Mouse (Mus musculus) forebrain, embryonic 12.5 days (tissue): ENCODE results near the gene Parvb. TPM values are rescaled to one million over a fixed set of nuclear protein-coding genes. Genes with fewer than 3 reads are reported as not detected.

Experiments used
- ATAC-seq: fragments of 200-750 bp; cut with Nextera tagmentation; 2 replicates; pipeline ENCODE4 v1.8.0; 2017; ENCODE audit warnings: moderate TSS enrichment; ENCODE audit not compliant: low FRiP score
- H3K27ac ChIP-seq: fragments of 300-500 bp; sonication (generic); 2 replicates; pipeline ENCODE4 v1.5.1; 2016; ENCODE audit warnings: mild to moderate bottlenecking
- H3K27me3 ChIP-seq: fragments of 300-500 bp; sonication (generic); 2 replicates; pipeline ENCODE4 v1.6.1; 2016; ENCODE audit warnings: mild to moderate bottlenecking
- H3K36me3 ChIP-seq: fragments of 300-500 bp; sonication (generic); replicated peaks from 2 replicates; pipeline ENCODE4 v1.6.1; 2016; ENCODE audit warnings: mild to moderate bottlenecking
- H3K4me1 ChIP-seq: fragments of 300-500 bp; sonication (generic); 2 replicates; pipeline ENCODE4 v1.6.1; 2016
- H3K4me2 ChIP-seq: fragments of 300-500 bp; sonication (generic); 2 replicates; pipeline ENCODE4 v1.6.1; 2016; ENCODE audit warnings: mild to moderate bottlenecking, moderate library complexity
- H3K4me3 ChIP-seq: fragments of 300-500 bp; sonication (generic); replicated peaks from 2 replicates; pipeline ENCODE4 v1.5.1; 2016; ENCODE audit warnings: mild to moderate bottlenecking
- H3K9ac ChIP-seq: fragments of 300-500 bp; sonication (generic); 2 replicates; pipeline ENCODE4 v1.6.1; 2016; ENCODE audit warnings: mild to moderate bottlenecking
- H3K9me3 ChIP-seq: fragments of 300-500 bp; sonication (generic); 2 replicates; pipeline ENCODE4 v1.6.1; 2016
- WGBS: fragments of 180-500 bp; shearing (Covaris S2); methylation state at CpG from one replicate; pipeline ENCODE4 v1.1.7; 2016; 5-methylcytosine and 5-hydroxymethylcytosine counted together
- polyA plus RNA-seq: library from polyadenylated mRNA; unstranded; fragments of >200 nt; fragmentation: Nextera tagmentation; extraction: Ambion mirVana; gene quantifications from 2 replicates; pipeline ENCODE4 v1.2.1, GENCODE M21; 2016

Gene Parvb
- polyA plus RNA-seq, 1 experiment from 2014 or later: 2.4 TPM

- no peak for ATAC-seq
- H3K27me3 ChIP-seq: 0 out of 2 replicates have a peak, but pooled peaks cover 4% of the 10 kb centered on the region
- peaks cover 9% of the 10 kb centered on the region; the same call in 1 of the 2 replicates for H3K4me1 ChIP-seq
- H3K4me2 ChIP-seq: no peak within 1 kb of the TSS
- no peaks in the 10 kb centered on the region for H3K9me3 ChIP-seq
- H3K4me3 ChIP-seq: no peak within 1 kb of the TSS
- H3K36me3 ChIP-seq: no peaks in the 10 kb centered on the region
- 87% methylated on average over 10 of the region's 10 CpGs for WGBS
- H3K9ac ChIP-seq: no peak within 1 kb of the TSS
- H3K27ac ChIP-seq: no peak within 1 kb of the TSS
Observed at GRCm38 (mm10) chr15:84323966-84324869, 92.4 kb downstream of the Parvb start, which contains the start of gene Parvg. TSS of gene Parvg (plus strand) at chr15:84324026.

GRCm38 (mm10) chr15:84324870-84325553 lies 93.2 kb downstream of the Parvb start:
- no peaks in the 10 kb centered on the region for H3K9me3 ChIP-seq
- no peaks in the 10 kb centered on the region for H3K36me3 ChIP-seq
- no peak overlapping the region for H3K27ac ChIP-seq
- H3K4me1 ChIP-seq: peaks cover 9% of the 10 kb centered on the region; the same call in 1 of the 2 replicates
- no peak overlapping the region for H3K4me2 ChIP-seq
- 72% methylated on average over 8 of the region's 8 CpGs for WGBS
- H3K4me3 ChIP-seq: no peak overlapping the region
- no peak overlapping the region for H3K9ac ChIP-seq
- H3K27me3 ChIP-seq: 0 out of 2 replicates have a peak, but pooled peaks cover 4% of the 10 kb centered on the region
- no peak for ATAC-seq

- H3K27ac ChIP-seq: no peak overlapping the region
Observed at GRCm38 (mm10) chr15:84325736-84326135, 93.9 kb downstream of the Parvb start.

DNA sequence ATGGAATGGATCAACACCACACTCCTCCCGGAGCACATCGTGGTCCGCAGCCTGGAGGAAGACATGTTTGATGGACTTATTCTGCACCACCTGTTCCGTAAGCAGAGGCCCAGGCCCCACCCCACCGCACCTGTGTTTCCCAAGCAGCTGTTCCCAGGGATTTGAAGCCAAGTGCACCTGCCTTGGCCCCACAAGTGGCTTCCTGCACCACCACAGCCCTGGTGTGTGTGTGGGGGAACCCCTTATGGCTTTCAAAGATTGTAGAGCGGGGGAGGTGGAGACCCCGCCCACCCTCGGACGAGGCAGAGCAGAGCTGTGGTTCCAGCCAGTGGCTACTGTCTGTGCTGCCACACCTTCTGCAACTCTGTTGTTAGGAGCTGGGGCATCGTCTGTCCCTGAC lies 97.0 kb downstream of the Parvb start:
- no peak for ATAC-seq
- H3K27me3 ChIP-seq: 0 out of 2 replicates have a peak, but pooled peaks cover 4% of the 10 kb centered on the region
- H3K27ac ChIP-seq: no peak overlapping the region
- H3K4me1 ChIP-seq: no peaks in the 10 kb centered on the region
- H3K9ac ChIP-seq: no peak overlapping the region
- H3K9me3 ChIP-seq: no peaks in the 10 kb centered on the region
- WGBS: 91% methylated on average over 10 of the region's 10 CpGs
- no peak overlapping the region for H3K4me2 ChIP-seq
- H3K36me3 ChIP-seq: no peaks in the 10 kb centered on the region
- no peak overlapping the region for H3K4me3 ChIP-seq

More at GRCm38 (mm10) chr15:84325736-84326135, 93.9 kb downstream of the Parvb start:
- peaks cover 9% of the 10 kb centered on the region; the same call in 1 of the 2 replicates for H3K4me1 ChIP-seq
- H3K9ac ChIP-seq: no peak overlapping the region
- H3K27me3 ChIP-seq: 0 out of 2 replicates have a peak, but pooled peaks cover 4% of the 10 kb centered on the region
- ATAC-seq: 0 out of 2 replicates have a peak, but pooled peaks have one; percentile 27
- no peak overlapping the region for H3K4me2 ChIP-seq
- 49% methylated on average over 12 of the region's 12 CpGs for WGBS
- H3K9me3 ChIP-seq: no peaks in the 10 kb centered on the region
- H3K4me3 ChIP-seq: no peak overlapping the region
- no peaks in the 10 kb centered on the region for H3K36me3 ChIP-seq

DNA sequence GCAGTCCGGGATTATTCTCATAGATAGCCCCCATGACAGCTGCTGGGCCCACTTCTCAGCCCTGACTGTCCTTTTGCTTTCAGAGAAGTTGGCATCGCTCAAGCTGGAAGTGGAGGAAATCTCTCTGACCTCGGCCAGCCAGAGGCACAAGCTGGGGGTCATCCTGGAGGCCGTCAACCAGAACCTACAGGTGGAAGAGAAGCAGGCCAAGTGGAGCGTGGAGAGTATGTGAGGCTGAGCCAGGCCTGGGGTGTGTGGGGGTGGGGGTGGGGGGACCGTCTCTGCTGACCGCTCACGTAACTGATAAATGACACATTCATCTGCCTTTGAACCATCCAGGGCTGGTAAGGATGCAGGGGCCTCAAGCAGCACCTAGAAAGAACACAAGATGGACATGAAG lies 98.1 kb downstream of the Parvb start:
- no peak for ATAC-seq
- 88% methylated on average over 8 of the region's 8 CpGs for WGBS
- Histone ChIP-seq H3K4me2 (no peak overlapping the region), H3K36me3 (no peaks in the 10 kb centered on the region), H3K4me3 (no peak overlapping the region), H3K9me3 (no peaks in the 10 kb centered on the region), H3K27me3 (0 out of 2 replicates have a peak, but pooled peaks cover 4% of the 10 kb centered on the region), H3K27ac (no peak overlapping the region), H3K9ac (no peak overlapping the region), H3K4me1 (no peaks in the 10 kb centered on the region)

GRCm38 (mm10) chr15:84331066-84331612 lies 99.3 kb downstream of the Parvb start:
- H3K27ac ChIP-seq: no peak overlapping the region
- ATAC-seq: no peak
- no peaks in the 10 kb centered on the region for H3K4me1 ChIP-seq
- H3K27me3 ChIP-seq: 0 out of 2 replicates have a peak, but pooled peaks cover 1% of the 10 kb centered on the region
- H3K9me3 ChIP-seq: no peaks in the 10 kb centered on the region
- H3K9ac ChIP-seq: no peak overlapping the region
- H3K4me2 ChIP-seq: no peak overlapping the region
- WGBS: 83% methylated on average over 4 of the region's 4 CpGs
- no peaks in the 10 kb centered on the region for H3K36me3 ChIP-seq
- no peak overlapping the region for H3K4me3 ChIP-seq

GRCm38 (mm10) chr15:84336281-84336817 lies 104.5 kb downstream of the Parvb start:
- Histone ChIP-seq H3K9ac (no peak overlapping the region), H3K27ac (no peak overlapping the region), H3K4me2 (no peak overlapping the region), H3K36me3 (no peaks in the 10 kb centered on the region), H3K4me1 (no peaks in the 10 kb centered on the region), H3K9me3 (no peaks in the 10 kb centered on the region), H3K4me3 (no peak overlapping the region), H3K27me3 (0 out of 2 replicates have a peak, but pooled peaks cover 4% of the 10 kb centered on the region)
- WGBS: 79% methylated on average over 12 of the region's 12 CpGs
- no peak for ATAC-seq

DNA sequence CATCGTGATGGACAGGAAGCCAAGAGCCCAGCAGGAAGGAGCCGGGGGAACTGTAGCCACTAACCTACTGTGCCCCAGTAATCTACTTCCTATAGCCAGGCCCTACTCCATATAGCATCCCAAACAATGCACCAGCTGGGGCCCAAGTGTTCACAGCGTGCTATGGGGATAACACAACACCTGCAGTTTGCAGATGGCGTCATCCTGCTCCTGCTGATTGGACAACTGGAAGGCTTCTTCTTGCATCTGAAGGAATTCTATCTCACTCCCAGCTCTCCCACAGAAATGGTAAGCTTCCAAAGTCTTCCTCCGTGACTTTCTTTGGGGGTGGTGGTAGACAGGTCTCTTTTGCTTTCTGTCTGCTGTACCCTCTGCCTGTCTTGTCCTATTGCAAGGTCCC lies 105.8 kb downstream of the Parvb start:
- ATAC-seq: no peak

GRCm38 (mm10) chr15:84340926-84341325 lies 109.1 kb downstream of the Parvb start:
- H3K4me1 ChIP-seq: peaks cover 7% of the 10 kb centered on the region
- H3K27ac ChIP-seq: no peak overlapping the region
- no peaks in the 10 kb centered on the region for H3K36me3 ChIP-seq
- H3K9ac ChIP-seq: no peak overlapping the region
- ATAC-seq: no peak
- 72% methylated on average over 2 of the region's 2 CpGs for WGBS
- no peak overlapping the region for H3K4me2 ChIP-seq
- H3K27me3 ChIP-seq: 0 out of 2 replicates have a peak, but pooled peaks cover 4% of the 10 kb centered on the region
- no peaks in the 10 kb centered on the region for H3K9me3 ChIP-seq
- H3K4me3 ChIP-seq: no peak overlapping the region

More for the DNA sequence above, 105.8 kb downstream of the Parvb start:
- Histone ChIP-seq H3K4me1 (no peaks in the 10 kb centered on the region), H3K36me3 (no peaks in the 10 kb centered on the region), H3K4me3 (no peak overlapping the region), H3K27me3 (0 out of 2 replicates have a peak, but pooled peaks cover 4% of the 10 kb centered on the region), H3K4me2 (no peak overlapping the region), H3K27ac (no peak overlapping the region), H3K9ac (no peak overlapping the region), H3K9me3 (no peaks in the 10 kb centered on the region)
- WGBS: 80% methylated on average over 5 of the region's 5 CpGs

DNA sequence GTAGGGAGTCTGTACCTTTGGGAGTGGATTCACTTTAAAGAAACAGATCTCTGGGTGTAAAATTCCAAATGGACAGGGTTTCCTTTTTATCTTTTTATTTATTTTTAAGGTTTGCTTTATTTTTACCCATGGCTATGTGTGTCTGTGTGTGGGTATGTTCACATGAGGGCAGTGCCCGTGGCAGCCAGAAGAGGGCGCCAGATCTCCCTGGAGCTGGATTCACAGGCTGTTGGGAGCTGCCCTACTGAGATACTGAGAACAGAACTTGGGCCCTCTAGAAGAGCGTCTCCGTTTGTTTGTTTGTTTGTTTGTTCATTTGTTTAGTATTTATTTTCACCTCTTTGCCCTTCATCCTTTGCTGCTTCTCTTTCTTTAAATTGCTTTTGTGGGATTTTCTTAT lies 116.9 kb downstream of the Parvb start:
- Histone ChIP-seq H3K36me3 (no peaks in the 10 kb centered on the region), H3K9ac (no peak overlapping the region), H3K27me3 (no peaks in the 10 kb centered on the region), H3K4me3 (no peak overlapping the region), H3K27ac (no peak overlapping the region), H3K9me3 (peaks cover 12% of the 10 kb centered on the region; the same call in 1 of the 2 replicates), H3K4me2 (no peak overlapping the region), H3K4me1 (peaks cover 22% of the 10 kb centered on the region)
- WGBS: 94% methylated on average over 4 of the region's 4 CpGs
- no peak for ATAC-seq

GRCm38 (mm10) chr15:84349915-84350738 lies 118.3 kb downstream of the Parvb start:
- H3K27me3 ChIP-seq: no peaks in the 10 kb centered on the region
- H3K4me1 ChIP-seq: peaks cover 20% of the 10 kb centered on the region
- H3K9ac ChIP-seq: no peak overlapping the region
- H3K4me2 ChIP-seq: no peak overlapping the region
- H3K9me3 ChIP-seq: peaks cover 12% of the 10 kb centered on the region; the same call in 1 of the 2 replicates
- H3K4me3 ChIP-seq: no peak overlapping the region
- H3K27ac ChIP-seq: no peak overlapping the region
- no peaks in the 10 kb centered on the region for H3K36me3 ChIP-seq
- no peak for ATAC-seq
- 68% methylated on average over 14 of the region's 14 CpGs for WGBS
